Mouse (Mus musculus) neural tube, embryonic 13.5 days (tissue): Measurements from ENCODE around the gene Ascl5. TPM values are rescaled to one million over a fixed set of nuclear protein-coding genes. Genes with fewer than 3 reads are reported as not detected.

ENCODE experiments used
- ATAC-seq: fragments of 200-750 bp; cut with Nextera tagmentation; 2 replicates; pipeline ENCODE4 v1.8.0; 2017; ENCODE audit warnings: low read depth, mild to moderate bottlenecking, moderate TSS enrichment, moderate library complexity
- H3K27ac ChIP-seq: fragments of 300-500 bp; sonication (generic); replicated peaks from 2 replicates; pipeline ENCODE4 v1.5.1; 2015; ENCODE audit warnings: moderate library complexity, mild to moderate bottlenecking, inconsistent platforms
- H3K27me3 ChIP-seq: fragments of 300-500 bp; sonication (generic); 2 replicates; pipeline ENCODE4 v1.6.1; 2015; ENCODE audit warnings: mild to moderate bottlenecking, inconsistent platforms
- H3K36me3 ChIP-seq: fragments of 300-500 bp; sonication (generic); 2 replicates; pipeline ENCODE4 v1.6.1; 2015; ENCODE audit warnings: mild to moderate bottlenecking, inconsistent platforms
- H3K4me1 ChIP-seq: fragments of 300-500 bp; sonication (generic); replicated peaks from 2 replicates; pipeline ENCODE4 v1.6.1; 2015; ENCODE audit warnings: inconsistent platforms
- H3K4me2 ChIP-seq: fragments of 300-500 bp; sonication (generic); 2 replicates; pipeline ENCODE4 v1.6.1; 2015; ENCODE audit warnings: inconsistent platforms, mild to moderate bottlenecking, moderate library complexity
- H3K4me3 ChIP-seq: fragments of 300-500 bp; sonication (generic); 2 replicates; pipeline ENCODE4 v1.5.1; 2015; ENCODE audit warnings: mild to moderate bottlenecking, inconsistent platforms
- H3K9ac ChIP-seq: fragments of 300-500 bp; sonication (generic); 2 replicates; pipeline ENCODE4 v1.6.1; 2015; ENCODE audit warnings: moderate library complexity, mild to moderate bottlenecking, inconsistent platforms
- H3K9me3 ChIP-seq: fragments of 300-500 bp; sonication (generic); 2 replicates; pipeline ENCODE4 v1.6.1; 2016; ENCODE audit warnings: inconsistent platforms
- WGBS: fragments of 180-500 bp; shearing (Covaris S2); methylation state at CpG from one replicate; pipeline ENCODE4 v1.1.7; 2015; 5-methylcytosine and 5-hydroxymethylcytosine counted together
- polyA plus RNA-seq: library from polyadenylated mRNA; unstranded; fragments of >200 nt; fragmentation: Nextera tagmentation; extraction: Ambion mirVana; gene quantifications from 2 replicates; pipeline ENCODE4 v1.2.1, GENCODE M21; 2015

Gene Ascl5
- not detected in 2 replicates for polyA plus RNA-seq

DNA sequence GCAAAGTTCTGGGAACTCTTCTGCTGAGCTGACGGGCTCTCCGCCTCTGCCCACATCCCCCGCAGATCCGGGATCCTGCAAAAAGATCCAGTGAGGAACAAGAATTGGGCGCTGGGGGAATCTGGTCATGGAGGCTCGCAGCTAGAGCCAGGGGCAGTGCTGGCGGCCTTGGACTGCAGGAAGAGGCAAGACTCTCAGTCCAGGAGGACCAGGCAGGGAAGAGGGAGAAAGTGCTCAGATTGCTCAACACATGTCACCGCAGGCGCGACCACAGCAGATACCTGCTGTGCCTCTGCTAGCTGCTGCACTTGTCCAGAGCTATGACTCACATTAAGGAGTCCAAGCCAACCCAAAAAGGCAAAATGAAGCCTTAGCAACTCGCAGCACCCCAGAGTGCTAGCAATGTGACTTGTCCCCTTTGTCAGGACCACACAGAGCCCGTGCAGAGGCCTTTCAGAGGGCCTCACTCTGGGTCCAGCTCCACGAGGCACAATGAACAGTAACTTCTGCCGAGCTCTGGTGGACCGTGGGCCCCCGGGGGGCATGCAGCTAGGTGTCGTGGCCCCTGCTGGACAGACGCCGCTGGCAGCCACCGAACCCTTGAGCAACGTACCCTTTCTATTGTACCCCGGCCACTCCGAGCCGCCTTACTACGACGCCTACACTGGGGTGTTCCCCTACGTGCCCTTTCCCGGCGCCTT lies at the start of gene Ascl5:
Gene Ascl5 (plus strand): TSS at position 493 of the 701 bp plus-strand sequence.
- Histone ChIP-seq H3K27me3 (peaks cover 58% of the 10 kb centered on the region), H3K4me1 (peaks cover 12% of the 10 kb centered on the region), H3K4me3 (peak within 1 kb of the TSS; percentile 35), H3K9me3 (no peaks in the 10 kb centered on the region), H3K27ac (no peak within 1 kb of the TSS), H3K36me3 (no peaks in the 10 kb centered on the region), H3K4me2 (peak within 1 kb of the TSS; percentile 51), H3K9ac (peak within 1 kb of the TSS; percentile 58)
- ATAC-seq: peak; percentile 25; the same call in 1 of the 2 replicates
- WGBS: 22% methylated on average over 29 of the region's 29 CpGs

- WGBS: 97% methylated on average over 2 of the region's 2 CpGs
- Histone ChIP-seq H3K9ac (no peak overlapping the region), H3K9me3 (no peaks in the 10 kb centered on the region), H3K4me3 (no peak overlapping the region), H3K27me3 (peaks cover 7% of the 10 kb centered on the region), H3K36me3 (no peaks in the 10 kb centered on the region), H3K4me2 (no peak overlapping the region), H3K4me1 (no peaks in the 10 kb centered on the region), H3K27ac (no peak overlapping the region)
- ATAC-seq: no peak
Observed at GRCm38 (mm10) chr1:136001438-136001837, 49.2 kb upstream of the Ascl5 start.

DNA sequence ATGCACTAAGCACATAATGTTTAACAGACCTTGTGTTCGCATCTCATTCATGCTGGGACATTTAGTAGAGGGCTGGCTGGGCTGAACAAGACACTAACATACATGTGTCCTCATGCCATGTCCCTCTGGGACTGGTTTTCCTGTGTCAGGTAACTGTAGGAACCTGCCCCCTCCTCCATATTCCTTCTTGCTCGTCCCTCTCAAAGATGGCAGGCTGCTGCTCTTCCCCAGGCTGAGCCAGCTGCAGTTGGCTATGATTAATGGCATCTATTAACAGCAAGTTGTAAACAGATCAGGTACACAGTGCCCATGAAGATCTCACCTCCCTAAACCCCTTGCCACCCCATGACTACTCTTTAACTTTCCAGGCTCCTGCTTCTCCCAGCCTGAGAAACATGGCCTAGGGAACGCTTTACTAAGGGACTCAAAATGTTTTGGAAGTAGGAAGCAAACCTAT lies 44.3 kb upstream of the Ascl5 start, which contains the start of gene Igfn1:
Gene Igfn1 (minus strand): TSS at position 51 of the 457 bp plus-strand sequence.
- H3K27ac ChIP-seq: no peak within 1 kb of the TSS
- H3K27me3 ChIP-seq: peaks cover 27% of the 10 kb centered on the region
- H3K9me3 ChIP-seq: no peaks in the 10 kb centered on the region
- H3K4me3 ChIP-seq: 0 out of 2 replicates have a peak within 1 kb of the TSS, but pooled peaks have one; percentile 37
- H3K4me2 ChIP-seq: peak within 1 kb of the TSS; percentile 60
- peaks cover 10% of the 10 kb centered on the region for H3K4me1 ChIP-seq
- WGBS: 72% methylated on average over 3 of the region's 3 CpGs
- H3K36me3 ChIP-seq: no peaks in the 10 kb centered on the region
- no peak for ATAC-seq
- no peak within 1 kb of the TSS for H3K9ac ChIP-seq

- WGBS: 4% methylated on average over 37 of the region's 37 CpGs
Observed at GRCm38 (mm10) chr1:136007211-136008158, 43.1 kb upstream of the Ascl5 start, which contains the start of gene Tmem9. TSS of gene Tmem9 (plus strand) at chr1:136008150.

GRCm38 (mm10) chr1:136008159-136008533 lies 42.5 kb upstream of the Ascl5 start:
- H3K36me3 ChIP-seq: no peaks in the 10 kb centered on the region
- no peak overlapping the region for H3K9ac ChIP-seq
- H3K4me2 ChIP-seq: peak overlapping the region; percentile 60
- H3K9me3 ChIP-seq: no peaks in the 10 kb centered on the region
- peak overlapping the region; percentile 37 for H3K4me3 ChIP-seq
- ATAC-seq: no peak
- 28% methylated on average over 8 of the region's 8 CpGs for WGBS
- H3K27ac ChIP-seq: no peak overlapping the region
- peaks cover 27% of the 10 kb centered on the region for H3K27me3 ChIP-seq
- peaks cover 10% of the 10 kb centered on the region for H3K4me1 ChIP-seq

More at GRCm38 (mm10) chr1:136007211-136008158, 43.1 kb upstream of the Ascl5 start, which contains the start of gene Tmem9:
- Histone ChIP-seq H3K36me3 (no peaks in the 10 kb centered on the region), H3K4me2 (peak within 1 kb of the TSS; percentile 60), H3K27ac (no peak within 1 kb of the TSS), H3K9me3 (no peaks in the 10 kb centered on the region), H3K9ac (peak within 1 kb of the TSS; percentile 23; the same call in 1 of the 2 replicates), H3K4me1 (peaks cover 10% of the 10 kb centered on the region), H3K4me3 (peak within 1 kb of the TSS; percentile 37), H3K27me3 (peaks cover 27% of the 10 kb centered on the region)
- ATAC-seq: peak; percentile 53; the same call in 1 of the 2 replicates

DNA sequence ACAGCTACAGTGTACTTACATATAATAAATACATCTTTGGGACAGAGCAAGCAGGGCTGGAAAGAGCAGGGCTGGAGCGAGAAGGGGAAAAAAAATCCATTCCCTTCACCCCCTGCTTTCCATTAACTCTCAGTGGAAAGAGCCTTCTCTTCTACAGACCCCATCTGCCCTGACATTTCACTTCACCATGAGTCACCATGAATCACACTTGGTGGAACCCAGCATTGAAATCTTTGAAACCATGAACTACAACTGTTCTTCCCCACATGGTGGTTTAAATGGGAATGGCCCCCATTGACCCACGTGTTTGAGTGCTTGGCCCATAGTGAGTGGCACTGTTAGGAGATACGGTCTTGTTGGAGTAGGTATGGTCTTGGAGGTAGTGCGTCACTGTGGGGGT lies 40.4 kb upstream of the Ascl5 start:
- Histone ChIP-seq H3K9ac (no peak overlapping the region), H3K4me3 (no peak overlapping the region), H3K4me2 (no peak overlapping the region), H3K36me3 (no peaks in the 10 kb centered on the region), H3K9me3 (no peaks in the 10 kb centered on the region), H3K27ac (no peak overlapping the region), H3K27me3 (peaks cover 27% of the 10 kb centered on the region), H3K4me1 (peaks cover 10% of the 10 kb centered on the region)
- ATAC-seq: no peak
- 88% methylated on average over 4 of the region's 4 CpGs for whole genome bisulfite sequencing

DNA sequence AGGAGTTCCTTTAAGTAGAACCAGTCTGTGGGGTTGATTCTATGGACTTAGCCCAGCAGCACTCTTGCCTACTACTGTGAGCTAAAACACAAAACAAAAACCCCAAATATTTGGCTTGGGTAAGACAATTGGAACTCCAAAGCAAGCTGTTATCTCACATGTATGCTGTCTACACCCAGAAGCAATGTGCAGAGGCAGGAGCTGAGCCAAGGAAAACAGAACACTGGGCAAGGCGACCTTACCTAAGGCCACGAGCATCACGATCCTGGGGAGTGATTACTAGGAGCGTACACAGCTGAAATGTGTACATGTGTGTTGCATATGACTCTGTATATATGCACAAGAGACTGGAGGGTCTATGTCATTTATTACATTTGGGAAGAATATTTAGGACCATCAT lies 37.1 kb upstream of the Ascl5 start:
- no peak overlapping the region for H3K4me2 ChIP-seq
- WGBS: 90% methylated on average over 4 of the region's 4 CpGs
- no peak for ATAC-seq
- no peak overlapping the region for H3K27ac ChIP-seq
- peaks cover 9% of the 10 kb centered on the region for H3K27me3 ChIP-seq
- no peak overlapping the region for H3K9ac ChIP-seq
- H3K9me3 ChIP-seq: no peaks in the 10 kb centered on the region
- H3K4me1 ChIP-seq: peaks cover 8% of the 10 kb centered on the region
- no peaks in the 10 kb centered on the region for H3K36me3 ChIP-seq
- H3K4me3 ChIP-seq: no peak overlapping the region

DNA sequence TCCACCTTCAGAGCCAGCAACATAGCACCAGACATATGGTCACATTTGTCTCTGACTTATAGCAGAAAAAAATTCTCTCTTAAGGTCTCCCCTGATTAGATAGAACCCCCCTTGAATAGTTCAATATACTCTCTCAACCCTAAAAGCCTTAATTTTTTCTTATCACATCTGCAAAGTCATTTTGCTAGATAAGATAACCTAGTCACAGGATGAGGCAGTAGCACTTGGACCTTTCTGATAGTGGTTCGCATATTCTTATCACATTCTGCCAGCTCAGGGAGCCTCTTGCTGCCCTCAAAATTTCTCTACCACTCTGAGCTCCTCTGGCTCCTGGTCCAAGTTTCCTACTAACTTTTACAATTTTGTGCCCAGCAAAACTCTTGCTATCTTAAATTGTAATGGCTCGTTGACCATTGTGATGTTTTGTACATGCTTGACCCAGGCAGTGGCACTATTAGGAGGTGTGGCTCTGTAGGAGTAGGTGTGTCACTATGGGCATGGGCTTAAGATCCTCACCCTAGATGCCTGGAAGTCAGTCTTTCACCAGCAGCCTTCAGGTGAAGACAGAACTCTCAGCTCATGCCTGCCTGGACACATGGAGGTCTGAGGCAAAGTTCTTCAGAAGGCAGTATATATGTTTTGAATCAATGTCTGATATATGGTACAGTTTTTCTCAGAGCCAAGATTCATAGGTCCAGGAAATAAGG lies 35.7 kb upstream of the Ascl5 start:
- no peak for ATAC-seq

GRCm38 (mm10) chr1:136017307-136017706 lies 33.3 kb upstream of the Ascl5 start:
- H3K36me3 ChIP-seq: peaks cover 20% of the 10 kb centered on the region
- no peak overlapping the region for H3K9ac ChIP-seq
- no peak overlapping the region for H3K27ac ChIP-seq
- H3K4me1 ChIP-seq: peaks cover 20% of the 10 kb centered on the region
- H3K4me3 ChIP-seq: no peak overlapping the region
- H3K27me3 ChIP-seq: no peaks in the 10 kb centered on the region
- H3K4me2 ChIP-seq: peak overlapping the region; percentile 25; the same call in 1 of the 2 replicates
- no peaks in the 10 kb centered on the region for H3K9me3 ChIP-seq
- 92% methylated on average over 2 of the region's 2 CpGs for WGBS
- peak; percentile 30; the same call in 1 of the 2 replicates for ATAC-seq

More for the DNA sequence above, 35.7 kb upstream of the Ascl5 start:
- Histone ChIP-seq H3K27me3 (no peaks in the 10 kb centered on the region), H3K4me3 (no peak overlapping the region), H3K36me3 (no peaks in the 10 kb centered on the region), H3K4me2 (no peak overlapping the region), H3K27ac (no peak overlapping the region), H3K9me3 (no peaks in the 10 kb centered on the region), H3K9ac (no peak overlapping the region), H3K4me1 (peaks cover 20% of the 10 kb centered on the region)
- WGBS: 80% methylated on average over 2 of the region's 2 CpGs

GRCm38 (mm10) chr1:136017907-136018313 lies 32.7 kb upstream of the Ascl5 start:
- Histone ChIP-seq H3K4me1 (peaks cover 20% of the 10 kb centered on the region), H3K4me2 (peak overlapping the region; percentile 97), H3K4me3 (peak overlapping the region; percentile 74), H3K9me3 (no peaks in the 10 kb centered on the region), H3K27ac (peak overlapping the region; percentile 81), H3K36me3 (peaks cover 26% of the 10 kb centered on the region), H3K27me3 (no peaks in the 10 kb centered on the region), H3K9ac (peak overlapping the region; percentile 87)
- ATAC-seq: peak; percentile 99
- WGBS: under 1% methylated on average over 22 of the region's 22 CpGs

DNA sequence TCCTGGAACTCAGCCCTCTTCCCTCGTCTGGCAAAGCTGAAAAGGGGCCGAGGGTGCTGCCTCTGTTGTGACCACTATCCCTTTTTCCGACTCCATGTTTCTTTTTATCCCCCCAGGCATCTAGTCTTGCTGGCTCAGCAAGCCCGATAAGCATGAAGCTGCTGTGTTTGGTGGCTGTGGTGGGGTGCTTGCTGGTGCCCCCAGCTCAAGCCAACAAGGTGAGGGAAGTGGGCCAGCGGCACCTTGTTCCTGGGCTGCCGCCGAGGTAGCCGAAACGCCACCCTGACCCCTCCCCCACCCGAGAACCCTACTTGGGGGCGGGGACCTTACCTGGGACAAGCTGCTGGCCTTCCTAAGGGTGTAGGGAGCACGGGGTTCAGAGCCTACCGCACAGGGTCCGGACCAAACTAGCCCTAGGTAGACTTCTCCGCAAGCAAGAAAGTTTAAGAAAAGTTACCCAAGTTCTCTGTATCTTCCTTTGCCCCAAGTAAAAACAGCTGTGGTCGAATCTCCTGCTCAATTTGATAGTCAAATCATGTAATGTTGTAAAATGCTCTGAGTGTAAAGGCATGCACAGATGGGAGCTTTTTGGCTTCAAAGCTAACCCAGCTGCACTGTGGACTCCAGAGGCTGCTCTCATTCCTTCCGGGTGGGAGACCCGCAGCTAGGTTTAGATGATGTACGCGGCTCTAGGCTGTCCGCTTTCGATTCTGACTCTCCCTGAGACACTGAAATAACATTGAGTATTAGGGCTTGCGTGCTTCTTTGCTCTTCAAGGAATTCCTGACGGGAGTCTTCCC lies 32.0 kb upstream of the Ascl5 start:
- peak; percentile 75 for ATAC-seq
- peaks cover 20% of the 10 kb centered on the region for H3K4me1 ChIP-seq
- H3K27me3 ChIP-seq: no peaks in the 10 kb centered on the region
- peak overlapping the region; percentile 97 for H3K4me2 ChIP-seq
- H3K4me3 ChIP-seq: peak overlapping the region; percentile 74
- H3K9me3 ChIP-seq: no peaks in the 10 kb centered on the region
- peak overlapping the region; percentile 81 for H3K27ac ChIP-seq
- H3K36me3 ChIP-seq: peaks cover 33% of the 10 kb centered on the region
- H3K9ac ChIP-seq: peak overlapping the region; percentile 87
- 6% methylated on average over 24 of the region's 24 CpGs for whole genome bisulfite sequencing
